In the genomic region with DNA sequence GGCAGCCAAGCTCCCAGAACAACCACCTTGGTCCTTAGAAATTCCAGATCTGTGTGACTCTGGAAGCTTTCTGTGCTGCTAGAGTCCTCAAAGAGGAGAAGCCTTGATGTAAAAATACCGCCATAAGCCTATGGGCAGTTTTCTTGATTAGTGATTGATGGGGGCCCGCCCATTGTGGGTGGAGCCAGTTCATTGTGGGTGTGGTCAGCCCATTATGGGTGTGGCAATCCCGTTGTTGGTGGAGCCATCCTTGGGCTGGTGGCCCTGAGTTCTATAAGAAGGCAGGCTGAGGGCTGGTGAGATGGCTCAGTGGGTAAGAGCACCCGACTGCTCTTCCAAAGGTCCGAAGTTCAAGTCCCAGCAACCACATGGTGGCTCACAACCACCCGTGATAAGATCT, we compare ENCODE assay signal across 29 mouse cellular contexts.
DNase-seq lines count a peak whose midpoint lies in the region; ATAC-seq and TF ChIP-seq lines count a peak whose summit lies in the region.
"Had no signal": no experiment of that assay in that cellular context is flagged by ENCODE, and none has a peak within 500 bp of the region (broad histone marks: within the 10 kb centered on the region; RNA-seq: fewer than 3 reads in every experiment).

No protein-coding gene starts in this region.

- TF ChIP-seq CTCF in gastrocnemius, adult 2 months (IDR thresholded peaks at IDR 0.05), result no peak
- no peak for TF ChIP-seq CTCF in testis, adult 2 months (IDR thresholded peaks at IDR 0.05; ENCODE audit: control insufficient read depth, insufficient read depth, insufficient replicate concordance, low read depth, low read length)

- H3K27ac ChIP-seq in gastrocnemius, adult 2 months, result peak overlapping the region; percentile 77
- no peak overlapping the region for H3K27ac ChIP-seq in testis, adult 2 months (ENCODE audit: control insufficient read depth, insufficient read depth, low read depth, low read length)
- H3K27ac ChIP-seq: embryonic facial prominence, embryonic 12.5 days; heart, adult 2 months; heart, embryonic 10.5 days; heart, embryonic 13.5 days; hindbrain, embryonic 12.5 days; hindbrain, embryonic 15.5 days; intestine, embryonic 15.5 days had no signal

- no peak for DNase-seq in gastrocnemius, adult 2 months
- no peak for DNase-seq in gastrocnemius, adult 18-20 months (ENCODE audit: low spot score)
- DNase-seq in testis, postnatal 10 days (ENCODE audit: low spot score), result no peak
- DNase-seq in ZHBTc4 (ENCODE audit: low read depth, low spot score), result peak; percentile 72
- no peak for DNase-seq in thymus, adult 18-20 months
- DNase-seq in kidney, adult 18-20 months, result no peak
- DNase-seq: adrenal gland, adult 8-10 months; adrenal gland, postnatal 25 days; cerebellum, adult 11 months; cerebellum, adult 2 months; cerebellum, adult 9-11 months; cerebellum, postnatal 25 days; forebrain, postnatal 0 days; gastrocnemius, postnatal 10 days; heart, postnatal 4 days had no signal

- H3K4me3 ChIP-seq in gastrocnemius, adult 2 months, result no peak overlapping the region
- H3K4me3 ChIP-seq in testis, adult 2 months (ENCODE audit: control insufficient read depth, low read depth, low read length), result peak overlapping the region; percentile 86
- H3K4me3 ChIP-seq: embryonic facial prominence, embryonic 12.5 days; embryonic facial prominence, embryonic 15.5 days; heart, adult 2 months; heart, embryonic 10.5 days; heart, embryonic 13.5 days; hindbrain, embryonic 12.5 days; hindbrain, embryonic 15.5 days; intestine, embryonic 15.5 days had no signal

- intact Hi-C loops in gastrocnemius, adult 2 months (cut with DNase I), result loop anchor here (10.0 kb wide), 2 partner anchors 330 to 470 kb away; no protein-coding TSS in a partner anchor

- H3K4me1 ChIP-seq in testis, adult 2 months (ENCODE audit: control insufficient read depth, insufficient read depth, low read length), result peaks cover 2% of the 10 kb centered on the region; the same call in 1 of the 2 replicates

- no peak for TF ChIP-seq POLR2A in testis, adult 2 months (IDR thresholded peaks at IDR 0.05; ENCODE audit: control insufficient read depth, low read depth, low read length)

- no peaks in the 10 kb centered on the region; the same call in 1 of the 2 replicates for H3K27me3 ChIP-seq in testis, adult 2 months (ENCODE audit: control insufficient read depth, insufficient read depth, low read length)

- no peaks in the 10 kb centered on the region for H3K36me3 ChIP-seq in testis, adult 2 months (ENCODE audit: control insufficient read depth, insufficient read depth, low read length)
- H3K36me3 ChIP-seq: embryonic facial prominence, embryonic 12.5 days; embryonic facial prominence, embryonic 15.5 days; G1E; heart, embryonic 10.5 days; heart, embryonic 13.5 days; hindbrain, embryonic 12.5 days; hindbrain, embryonic 15.5 days; intestine, embryonic 15.5 days had no signal

- no peak for ATAC-seq in CD4-positive, CD25-positive, alpha-beta regulatory T cell, adult 4 months
- ATAC-seq: activated CD4-positive, CD25-positive, alpha-beta regulatory T cell, adult 4 months; forebrain, embryonic 14.5 days; forebrain, postnatal 0 days; intestine, embryonic 15.5 days; Patski had no signal
